Mouse (Mus musculus): ENCODE data around the gene Il1rap.

Il1rap gene

DNA sequence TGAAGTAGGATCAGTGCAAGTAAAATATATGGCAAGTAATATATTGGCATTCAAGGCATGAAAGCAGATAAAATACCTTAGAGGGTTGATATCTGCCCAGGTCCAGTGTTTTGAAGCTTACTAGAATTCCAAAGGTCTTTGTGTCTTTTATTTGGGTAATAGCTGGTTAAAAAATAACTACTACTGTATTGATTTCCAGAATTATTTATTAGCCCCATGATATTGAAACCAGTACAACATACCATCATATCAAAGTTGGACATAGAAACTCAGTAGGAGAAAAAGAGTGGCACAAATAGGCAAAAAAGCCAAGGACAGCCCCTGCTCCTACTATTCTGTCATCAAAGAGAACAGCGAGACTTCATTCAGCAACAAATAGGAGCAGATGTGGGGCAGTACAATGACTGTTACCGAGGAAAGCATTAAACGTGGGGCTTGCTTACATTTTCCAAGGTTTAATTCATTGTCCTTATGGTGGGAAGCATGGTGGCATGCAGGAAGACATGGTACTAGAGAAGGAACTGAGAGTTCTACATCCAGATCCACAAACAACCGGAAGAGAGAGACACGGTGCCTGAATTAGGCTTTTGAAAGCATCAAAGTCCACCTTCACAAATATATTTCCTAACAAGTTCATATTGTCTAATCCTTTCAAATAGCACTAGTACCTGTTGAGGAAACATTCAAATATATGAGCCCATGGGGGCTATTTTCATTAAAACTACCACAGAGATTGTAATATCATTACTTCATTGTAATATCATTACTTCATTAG, 174.1 kb downstream of the Il1rap start:
- DNase-seq = no peak

DNA sequence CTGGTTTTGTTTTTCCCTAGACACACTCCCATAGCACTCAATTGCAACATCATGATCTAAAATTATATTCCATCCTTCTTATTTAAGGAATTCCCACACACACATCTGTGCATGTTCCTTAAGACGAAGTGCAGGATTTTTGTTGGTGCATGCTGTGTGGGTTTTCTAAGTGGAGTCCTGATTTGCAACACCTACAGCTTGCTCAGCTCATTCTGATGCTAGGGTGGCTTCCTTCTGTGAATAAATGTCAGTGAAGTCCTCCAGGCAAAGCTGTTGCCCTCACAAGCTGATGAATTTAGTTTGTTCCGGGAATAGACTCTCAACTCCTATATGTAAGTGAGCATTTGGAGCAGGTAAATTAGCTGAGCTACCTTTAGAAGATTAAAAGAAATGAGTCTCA, 194.5 kb downstream of the Il1rap start:
- no peak for DNase-seq

DNA sequence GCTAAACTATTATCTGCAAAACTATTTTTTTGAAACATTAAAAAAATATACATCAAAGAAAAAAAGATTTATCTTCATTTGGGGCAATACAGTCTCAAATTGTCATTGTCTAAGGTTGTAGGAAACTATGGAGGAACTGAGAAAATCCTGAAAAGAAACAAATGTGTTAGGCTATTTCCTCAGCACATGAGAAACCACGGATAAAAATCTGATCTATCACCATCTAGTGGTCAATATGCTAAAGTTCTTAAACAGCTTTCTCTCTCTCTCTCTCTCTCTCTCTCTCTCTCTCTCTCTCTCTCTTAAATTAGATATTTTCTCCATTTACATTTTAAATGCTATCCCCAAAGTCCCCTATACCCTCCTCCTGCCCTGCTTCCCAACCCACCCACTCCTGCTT, 195.6 kb downstream of the Il1rap start:
- no peak for DNase-seq

All from spleen, adult 18-20 months (tissue).